Mouse (Mus musculus): ENCODE results near the gene Cd2.

GRCm38 (mm10) chr3:101283869-101284706 lies 3.7 kb downstream of the Cd2 start:
- no peak for TF ChIP-seq ZNF384 (IDR thresholded peaks at IDR 0.05; ENCODE audit: low read depth, low read length)
- TF ChIP-seq ZC3H11A (IDR thresholded peaks at IDR 0.05; ENCODE audit: borderline replicate concordance, low read depth, low read length), result no peak
- no peak for TF ChIP-seq CHD2 (IDR thresholded peaks at IDR 0.05; ENCODE audit: low read depth, low read length)
- no peak for TF ChIP-seq HCFC1 (IDR thresholded peaks at IDR 0.05; ENCODE audit: borderline replicate concordance, insufficient read depth, low read length)
- TF ChIP-seq MAFK (IDR thresholded peaks at IDR 0.05; ENCODE audit: insufficient read depth, low read depth, low read length), result no peak

Data from ES-E14 (cell line).